Mouse (Mus musculus) intestine, embryonic 16.5 days (tissue): ENCODE measurements at regions not wholly inside any gene's neighbourhood (a gene's known extent, or its start where the extent isn't known, plus 50 kb on each side); places are given as distances from the start of the nearest gene placed in this dataset.

Source experiments
- ATAC-seq: fragments of 200-750 bp; cut with Nextera tagmentation; 2 replicates; pipeline ENCODE4 v1.8.0; 2017; ENCODE audit warnings: moderate TSS enrichment, moderate library complexity
- H3K27ac ChIP-seq: fragments of 300-500 bp; sonication (generic); 2 replicates; pipeline ENCODE4 v1.5.1; 2014; ENCODE audit warnings: mild to moderate bottlenecking, low read length
- H3K27me3 ChIP-seq: fragments of 300-500 bp; sonication (generic); replicated peaks from 2 replicates; pipeline ENCODE4 v1.6.1; 2014; ENCODE audit warnings: low read length, control low read depth, mixed read lengths; ENCODE audit not compliant: control insufficient read depth, insufficient read depth
- H3K36me3 ChIP-seq: fragments of 300-500 bp; sonication (generic); 2 replicates; pipeline ENCODE4 v1.6.1; 2014; ENCODE audit warnings: low read length, control low read depth; ENCODE audit not compliant: control insufficient read depth, insufficient read depth
- H3K4me1 ChIP-seq: fragments of 300-500 bp; sonication (generic); 2 replicates; pipeline ENCODE4 v1.6.1; 2014; ENCODE audit warnings: low read length, control low read depth, mixed read lengths; ENCODE audit not compliant: control insufficient read depth, insufficient read depth
- H3K4me2 ChIP-seq: fragments of 300-500 bp; sonication (generic); 2 replicates; pipeline ENCODE4 v1.6.1; 2014; ENCODE audit warnings: low read depth, low read length, control low read depth
- H3K4me3 ChIP-seq: fragments of 300-500 bp; sonication (generic); 2 replicates; pipeline ENCODE4 v1.5.1; 2014; ENCODE audit warnings: mild to moderate bottlenecking, low read length
- H3K9ac ChIP-seq: fragments of 300-500 bp; sonication (generic); 2 replicates; pipeline ENCODE4 v1.6.1; 2014; ENCODE audit warnings: low read depth, low read length
- H3K9me3 ChIP-seq: fragments of 300-500 bp; sonication (generic); 2 replicates; pipeline ENCODE4 v1.6.1; 2016; ENCODE audit warnings: low read length, control low read depth; ENCODE audit not compliant: control insufficient read depth
- WGBS: fragments of 180-500 bp; shearing (Covaris S2); extraction: QIAGEN DNeasy Blood & Tissue Kit; methylation state at CpG from one replicate; pipeline ENCODE4 v1.1.7; 2014; 5-methylcytosine and 5-hydroxymethylcytosine counted together

DNA sequence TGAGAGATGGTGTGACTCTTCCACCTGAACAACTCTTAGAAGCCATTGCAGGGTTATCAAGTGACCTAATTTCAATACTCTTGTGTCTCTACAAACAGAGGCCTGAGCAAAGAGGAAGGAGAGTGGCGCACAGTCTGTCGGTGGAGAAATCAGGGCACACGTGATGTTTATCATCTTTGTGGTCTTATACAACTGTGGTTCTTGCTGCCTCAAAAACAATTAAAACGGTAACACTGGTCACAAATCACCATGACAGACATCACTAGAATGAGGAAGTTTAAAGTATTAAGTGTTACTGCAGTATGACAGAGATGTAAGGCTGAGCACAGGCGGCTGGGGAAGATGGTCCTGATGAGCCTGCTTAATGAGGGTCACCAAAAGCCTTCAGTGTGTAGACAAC lies 73.6 kb downstream of the Sdc1 start:
- Histone ChIP-seq H3K9ac (no peak overlapping the region), H3K9me3 (no peaks in the 10 kb centered on the region), H3K27ac (no peak overlapping the region), H3K4me2 (no peak overlapping the region), H3K27me3 (no peaks in the 10 kb centered on the region), H3K4me1 (no peaks in the 10 kb centered on the region), H3K4me3 (no peak overlapping the region), H3K36me3 (no peaks in the 10 kb centered on the region)
- 68% methylated on average over 5 of the region's 5 CpGs for WGBS
- no peak for ATAC-seq

DNA sequence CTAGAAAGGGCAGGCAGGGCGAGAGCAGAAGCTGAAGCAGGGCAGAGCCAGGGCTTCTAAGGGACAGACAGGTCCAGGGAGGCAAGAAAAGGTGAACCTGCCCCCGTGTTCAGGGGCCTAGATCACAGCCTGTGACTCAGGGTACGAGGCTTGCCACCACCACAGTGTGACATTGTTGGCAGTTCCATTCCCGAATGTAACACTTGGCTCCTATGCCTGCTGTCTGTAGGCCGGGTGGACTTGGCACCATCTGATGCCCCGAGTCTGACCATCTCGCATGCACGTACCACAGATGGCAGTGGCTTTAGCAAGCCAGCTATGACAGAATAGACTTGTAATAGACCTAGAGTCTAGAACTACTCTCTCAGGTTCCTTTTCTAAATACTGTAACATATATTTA lies 74.3 kb downstream of the Sdc1 start:
- H3K9ac ChIP-seq = no peak overlapping the region
- H3K4me1 ChIP-seq = no peaks in the 10 kb centered on the region
- no peaks in the 10 kb centered on the region for H3K36me3 ChIP-seq
- 92% methylated on average over 8 of the region's 8 CpGs for WGBS
- H3K4me3 ChIP-seq = no peak overlapping the region
- H3K9me3 ChIP-seq = no peaks in the 10 kb centered on the region
- no peak for ATAC-seq
- H3K27ac ChIP-seq = no peak overlapping the region
- H3K4me2 ChIP-seq = no peak overlapping the region
- H3K27me3 ChIP-seq = no peaks in the 10 kb centered on the region

DNA sequence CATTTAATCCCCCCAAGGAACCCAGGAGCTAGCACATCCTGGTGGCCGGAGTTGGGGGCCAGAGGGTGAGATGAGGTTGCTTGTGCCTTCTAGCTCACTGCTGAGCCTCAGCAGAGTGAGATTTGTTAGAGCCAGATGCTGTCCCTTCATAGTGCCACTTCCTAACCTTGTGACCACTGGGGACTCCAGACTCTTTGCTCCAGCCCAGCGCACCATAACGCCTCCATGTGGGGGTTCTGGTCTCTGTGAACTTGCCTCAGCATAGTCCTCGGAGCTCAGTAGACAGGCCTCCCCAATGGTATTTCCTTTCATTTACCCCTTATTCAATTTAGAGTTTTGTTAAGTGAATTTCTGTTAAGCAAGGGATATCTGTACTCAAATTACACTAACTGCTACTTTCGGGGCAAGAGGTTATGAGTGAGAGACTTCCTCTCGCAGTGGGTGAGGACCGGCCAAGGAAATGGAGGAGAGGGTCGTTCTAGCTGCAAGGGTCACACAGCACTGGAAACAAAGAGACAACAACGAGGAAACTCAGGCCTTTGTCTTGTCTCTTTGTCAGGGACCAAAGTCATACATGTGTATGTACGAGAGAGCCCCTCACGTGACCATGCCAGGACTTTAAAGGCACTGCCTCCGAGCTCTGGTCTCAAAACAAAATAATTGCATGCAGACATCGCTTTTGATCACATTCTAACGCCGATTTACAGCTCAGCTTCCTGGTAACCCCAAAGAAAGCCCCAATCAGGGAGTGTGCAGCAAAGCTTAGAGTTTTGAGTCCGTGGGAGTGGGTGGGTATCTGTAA lies 74.8 kb upstream of the Laptm4a start:
- Histone ChIP-seq H3K27ac (no peak overlapping the region), H3K27me3 (no peaks in the 10 kb centered on the region), H3K4me3 (no peak overlapping the region), H3K9ac (no peak overlapping the region), H3K36me3 (no peaks in the 10 kb centered on the region), H3K4me1 (no peaks in the 10 kb centered on the region), H3K4me2 (no peak overlapping the region), H3K9me3 (no peaks in the 10 kb centered on the region)
- no peak for ATAC-seq
- 64% methylated on average over 16 of the region's 16 CpGs for WGBS

DNA sequence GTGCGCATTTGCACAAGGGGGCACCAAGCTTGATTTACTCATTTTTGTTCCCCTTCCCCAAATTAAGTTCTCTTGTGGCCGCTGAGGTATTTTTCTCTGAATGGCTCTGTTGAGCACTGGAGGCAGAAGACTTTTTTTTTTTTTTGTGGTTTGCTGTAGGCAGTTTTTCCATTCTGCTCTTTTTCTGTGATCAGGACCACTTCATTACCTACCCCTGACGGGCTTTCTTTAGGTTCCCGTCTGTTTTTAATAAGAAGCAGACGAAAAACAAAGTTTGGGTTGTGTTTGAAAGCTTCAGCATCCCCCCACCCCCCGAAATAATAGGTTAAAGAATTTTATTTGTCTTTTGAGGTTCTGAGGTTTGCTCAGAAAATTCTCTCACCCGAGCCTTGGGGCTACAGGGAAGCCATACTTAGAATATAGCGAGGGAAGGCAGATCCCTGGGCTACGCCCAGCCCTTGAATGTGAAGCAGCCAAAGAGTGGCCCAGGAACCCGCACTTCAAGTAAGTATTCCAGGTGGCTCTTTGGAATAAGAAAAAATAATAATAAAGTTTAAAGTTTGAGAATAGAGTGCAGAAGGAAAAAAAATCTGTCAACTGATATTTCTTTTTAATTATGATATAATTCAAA lies 74.1 kb upstream of the Laptm4a start:
- H3K4me2 ChIP-seq = no peak overlapping the region
- ATAC-seq = no peak
- no peaks in the 10 kb centered on the region for H3K27me3 ChIP-seq
- H3K27ac ChIP-seq = no peak overlapping the region
- H3K9ac ChIP-seq = no peak overlapping the region
- no peak overlapping the region for H3K4me3 ChIP-seq
- H3K36me3 ChIP-seq = no peaks in the 10 kb centered on the region
- no peaks in the 10 kb centered on the region for H3K9me3 ChIP-seq
- WGBS = 77% methylated on average over 10 of the region's 10 CpGs
- H3K4me1 ChIP-seq = no peaks in the 10 kb centered on the region

DNA sequence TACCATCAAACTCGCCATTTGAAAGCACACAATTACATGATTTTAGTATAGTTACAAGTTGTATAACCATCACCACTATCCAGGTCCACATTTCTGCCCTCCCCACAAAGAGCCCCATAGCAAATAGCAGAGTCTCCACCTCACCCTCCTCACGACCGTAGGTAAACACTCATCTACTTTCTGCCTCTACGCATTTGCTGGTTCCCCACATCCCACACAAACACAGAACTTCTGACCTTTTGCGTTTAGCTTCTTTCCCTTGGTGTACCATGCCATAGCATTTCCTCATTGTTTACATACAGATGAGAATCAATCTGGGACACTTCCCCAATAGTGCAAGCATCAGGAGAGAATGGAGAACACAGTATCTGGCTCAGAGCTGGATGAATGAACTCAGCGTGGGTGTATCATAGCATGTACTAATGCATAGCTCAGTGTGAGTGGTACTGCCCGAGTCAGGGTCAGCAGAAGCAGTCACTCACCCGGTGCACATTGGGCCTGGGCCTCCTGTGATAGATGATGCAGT lies 73.5 kb upstream of the Laptm4a start:
- Histone ChIP-seq H3K9ac (no peak overlapping the region), H3K9me3 (no peaks in the 10 kb centered on the region), H3K4me3 (no peak overlapping the region), H3K27me3 (no peaks in the 10 kb centered on the region), H3K27ac (no peak overlapping the region), H3K4me1 (no peaks in the 10 kb centered on the region), H3K4me2 (no peak overlapping the region), H3K36me3 (no peaks in the 10 kb centered on the region)
- WGBS = 77% methylated on average over 8 of the region's 8 CpGs
- no peak for ATAC-seq

DNA sequence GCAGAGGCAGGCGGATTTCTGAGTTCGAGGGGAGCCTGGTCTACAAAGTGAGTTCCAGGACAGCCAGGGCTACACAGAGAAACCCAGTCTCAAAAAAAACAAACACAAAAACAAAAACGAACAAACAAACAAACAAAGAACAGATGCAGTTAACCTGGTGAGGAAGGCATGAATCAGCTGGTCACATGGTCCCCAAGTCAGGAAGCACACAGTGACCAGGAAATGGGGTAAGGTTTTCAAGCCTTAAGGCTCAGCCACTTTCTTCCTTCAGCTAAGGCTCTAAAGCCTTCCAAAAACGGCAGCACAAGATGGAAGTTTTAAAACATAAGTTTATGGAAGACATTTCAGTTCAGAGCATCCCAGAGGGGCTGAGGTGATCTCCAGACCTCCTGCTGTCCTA lies 67.6 kb upstream of the Laptm4a start:
- no peaks in the 10 kb centered on the region for H3K9me3 ChIP-seq
- WGBS = 80% methylated on average over 4 of the region's 4 CpGs
- no peak for ATAC-seq

DNA sequence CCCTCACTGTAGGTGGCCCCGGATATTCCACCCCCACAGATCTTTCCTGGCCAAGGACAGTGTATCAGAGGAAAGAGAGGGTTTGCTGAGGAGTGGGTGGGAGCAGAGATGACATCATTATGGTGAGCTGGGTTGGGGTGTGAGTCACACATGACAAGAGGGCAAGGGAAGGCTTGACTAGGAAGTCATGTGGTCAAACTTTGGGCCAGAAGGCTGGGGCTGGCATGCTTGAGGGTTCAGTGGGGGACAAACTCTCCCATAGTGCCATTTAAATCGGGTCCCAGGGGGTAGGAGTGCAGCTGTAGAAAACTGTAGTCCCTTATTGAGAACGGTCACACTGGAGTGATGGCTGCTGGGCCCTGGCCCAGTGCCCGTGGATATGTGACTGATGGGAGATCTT lies 67.1 kb upstream of the Laptm4a start:
- Histone ChIP-seq H3K27ac (no peak overlapping the region), H3K4me3 (no peak overlapping the region), H3K9ac (no peak overlapping the region), H3K27me3 (no peaks in the 10 kb centered on the region), H3K4me2 (no peak overlapping the region), H3K36me3 (no peaks in the 10 kb centered on the region), H3K9me3 (no peaks in the 10 kb centered on the region), H3K4me1 (peaks cover 15% of the 10 kb centered on the region)
- ATAC-seq = no peak
- 82% methylated on average over 4 of the region's 4 CpGs for WGBS

More for the DNA sequence above, 67.6 kb upstream of the Laptm4a start:
- Histone ChIP-seq H3K9ac (no peak overlapping the region), H3K36me3 (no peaks in the 10 kb centered on the region), H3K27me3 (no peaks in the 10 kb centered on the region), H3K4me2 (no peak overlapping the region), H3K27ac (no peak overlapping the region), H3K4me1 (peaks cover 10% of the 10 kb centered on the region), H3K4me3 (no peak overlapping the region)

DNA sequence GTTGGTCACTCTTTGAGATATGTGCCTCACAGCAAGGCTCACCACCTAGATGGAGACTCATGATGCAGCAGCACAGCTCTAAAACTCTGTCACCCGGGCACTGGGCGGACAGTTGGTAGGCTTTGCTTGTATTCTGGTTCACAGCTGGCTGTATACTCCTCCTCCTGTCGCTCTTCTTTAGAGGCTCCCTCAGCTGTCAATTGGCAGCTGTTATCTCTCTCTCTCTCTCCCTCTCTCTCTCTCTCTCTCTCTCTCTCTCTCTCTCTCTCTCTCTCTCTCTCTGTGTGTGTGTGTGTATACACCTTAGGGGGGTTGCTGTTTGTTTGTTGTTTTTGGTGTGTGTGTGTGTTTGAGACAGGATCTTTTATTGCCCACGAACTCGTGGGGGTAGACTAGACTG lies 66.3 kb upstream of the Laptm4a start:
- H3K36me3 ChIP-seq = no peaks in the 10 kb centered on the region
- ATAC-seq = no peak
- peaks cover 23% of the 10 kb centered on the region for H3K4me1 ChIP-seq
- no peak overlapping the region for H3K27ac ChIP-seq
- WGBS = 56% methylated on average over 5 of the region's 5 CpGs
- H3K4me3 ChIP-seq = no peak overlapping the region
- H3K4me2 ChIP-seq = no peak overlapping the region
- no peaks in the 10 kb centered on the region for H3K9me3 ChIP-seq
- H3K27me3 ChIP-seq = no peaks in the 10 kb centered on the region
- no peak overlapping the region for H3K9ac ChIP-seq

DNA sequence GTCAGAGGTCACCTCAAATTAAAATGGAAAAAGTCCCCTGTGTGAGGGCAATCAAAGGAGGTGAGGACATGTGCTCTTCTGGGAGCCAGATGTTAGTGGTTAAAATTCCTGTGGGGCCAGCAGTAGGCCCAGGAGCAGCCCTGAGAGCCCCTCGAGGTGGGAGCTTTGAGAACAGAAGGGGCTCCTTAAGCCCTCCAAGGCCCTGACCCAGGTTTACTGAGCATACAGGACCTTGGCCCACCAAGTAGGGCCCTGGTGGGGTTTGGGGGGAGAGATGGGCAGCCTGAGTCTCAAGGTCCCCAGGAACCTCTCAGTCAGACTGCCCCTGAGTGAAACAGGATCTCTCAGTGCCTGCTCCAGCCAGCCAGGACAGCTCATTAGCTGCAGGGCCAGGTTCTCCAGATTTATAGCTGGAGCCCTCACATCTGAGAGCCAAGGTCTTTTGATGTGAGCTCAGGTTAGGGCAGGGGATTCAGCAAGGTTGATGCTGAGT lies 65.4 kb upstream of the Laptm4a start:
- Histone ChIP-seq H3K36me3 (no peaks in the 10 kb centered on the region), H3K4me1 (peaks cover 28% of the 10 kb centered on the region), H3K4me3 (no peak overlapping the region), H3K9me3 (no peaks in the 10 kb centered on the region), H3K9ac (no peak overlapping the region), H3K27me3 (no peaks in the 10 kb centered on the region), H3K27ac (no peak overlapping the region), H3K4me2 (no peak overlapping the region)
- 50% methylated on average over 1 of the region's 1 CpGs for WGBS
- no peak for ATAC-seq
